Mouse (Mus musculus) frontal cortex, adult (tissue): ENCODE measurements around the gene Gm13283.
A peak's percentile ranks its signal among the peaks of the same experiment; 100 is the strongest.
"Not testable (repeated sequence)": the region's sequence is repeated elsewhere in the genome, so short reads cannot be mapped to it uniquely, and the experiment has no call there.

Experiments
- ATAC-seq: cut with Nextera tagmentation; 2 replicates; pipeline ENCODE4 v1.9.2; 2017; ENCODE audit warnings: mild to moderate bottlenecking, moderate library complexity, mixed read lengths; ENCODE audit not compliant: low TSS enrichment

The Gm13283 gene

DNA sequence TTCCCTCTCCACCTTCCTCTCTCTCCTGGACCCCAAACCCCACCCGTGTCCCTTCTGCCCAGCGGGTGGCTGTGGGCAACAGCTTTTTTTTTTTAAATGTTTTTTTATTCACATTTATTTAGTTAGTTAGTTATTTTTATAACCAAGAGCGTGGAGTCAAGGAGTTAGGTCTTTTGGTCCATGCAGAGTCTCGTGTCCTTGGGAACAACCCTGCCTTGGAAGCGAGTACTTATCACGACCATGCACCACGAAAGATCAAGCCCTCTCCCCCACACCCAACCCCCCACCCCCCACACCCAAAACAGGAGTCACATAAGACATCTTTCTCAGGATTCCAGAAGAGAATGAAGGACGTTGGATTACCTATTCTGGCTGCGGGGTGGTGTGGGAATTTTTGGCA lies 2.4 kb downstream of the Gm13283 start:
- not testable (repeated sequence) for ATAC-seq

- 0 out of 2 replicates have a peak, but pooled peaks have one; percentile 73 for ATAC-seq
Measured at GRCm38 (mm10) chr4:88763384-88764018, 3.6 kb downstream of the Gm13283 start.

- not testable (repeated sequence) for ATAC-seq
Measured at GRCm38 (mm10) chr4:88773534-88773933, 13.6 kb downstream of the Gm13283 start, which contains the start of gene Gm13290. Gene Gm13290, plus strand, starts transcription at chr4:88773834.

DNA sequence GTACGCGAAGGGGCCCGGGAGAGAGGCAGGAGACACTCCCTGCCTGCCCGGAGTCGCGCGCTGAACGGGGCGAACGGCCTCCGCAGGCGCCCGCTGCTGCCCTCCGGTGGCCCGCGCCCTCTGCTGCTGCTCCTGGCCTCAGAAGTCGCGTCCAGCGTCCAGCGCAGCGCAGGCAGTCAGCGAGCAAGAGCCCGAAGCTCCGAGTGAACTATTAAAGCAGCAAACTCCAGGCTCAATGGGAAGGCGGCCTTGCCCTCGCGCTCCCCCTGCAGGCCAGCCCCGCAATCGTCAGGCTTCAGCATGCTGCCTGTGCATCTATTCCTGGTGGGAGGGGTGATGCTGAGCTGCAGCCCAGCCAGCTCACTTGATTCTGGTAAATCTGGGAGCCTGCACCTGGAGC lies 16.7 kb downstream of the Gm13283 start, which contains the start of gene Gm13289:
Gm13289 (plus strand) TSS at position 301 of the 400 bp plus-strand sequence.
- ATAC-seq, result not testable (repeated sequence)

- not testable (repeated sequence) for ATAC-seq
Measured at GRCm38 (mm10) chr4:88779550-88779949, 19.6 kb downstream of the Gm13283 start, which contains the start of gene Gm13272. Gene Gm13272, plus strand, starts transcription at chr4:88779850.

DNA sequence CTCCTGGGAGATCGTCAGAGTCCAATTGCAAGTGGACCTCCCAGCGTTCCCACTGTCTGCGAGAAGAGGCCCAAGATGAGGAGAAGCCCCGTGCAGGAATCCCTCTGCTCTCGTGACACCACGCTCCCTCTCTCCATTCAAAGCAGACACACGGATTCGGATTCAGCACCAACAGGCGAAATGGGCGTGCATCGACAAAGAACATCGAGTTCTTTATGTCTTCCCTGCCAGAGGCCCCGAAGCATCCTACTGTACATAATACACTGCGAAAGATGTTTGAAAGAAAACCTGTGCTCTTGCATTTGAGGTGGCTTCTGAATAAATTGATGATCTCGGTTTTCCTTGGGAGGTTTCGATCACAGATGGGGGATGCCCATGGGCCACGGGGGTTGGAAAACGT lies 20.4 kb downstream of the Gm13283 start:
- ATAC-seq, result not testable (repeated sequence)

DNA sequence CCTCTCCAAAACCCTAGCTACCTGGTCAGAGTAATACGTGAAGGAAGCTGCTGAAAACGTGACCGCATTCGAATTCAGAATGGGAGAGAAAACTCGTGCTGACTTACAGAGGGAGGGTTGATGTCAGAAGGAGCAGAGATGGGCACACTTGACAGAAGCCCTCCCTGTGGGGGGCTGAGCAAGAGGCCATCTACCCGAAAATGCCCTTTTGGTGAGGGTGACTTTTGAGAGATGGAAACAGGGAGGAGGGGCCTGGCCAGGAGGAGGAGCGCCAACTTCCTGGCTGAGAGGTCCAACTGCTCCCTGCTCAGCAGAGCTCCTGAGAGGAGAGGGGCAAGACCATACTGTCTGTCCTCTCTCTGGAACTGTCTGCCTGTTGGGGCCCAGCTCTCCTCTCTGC lies 21.9 kb downstream of the Gm13283 start, which contains the start of gene Ifnz:
Ifnz (plus strand) TSS at position 301 of the 400 bp plus-strand sequence.
- ATAC-seq, result not testable (repeated sequence)

- not testable (repeated sequence) for ATAC-seq
Measured at GRCm38 (mm10) chr4:88782335-88782734, 22.4 kb downstream of the Gm13283 start.

DNA sequence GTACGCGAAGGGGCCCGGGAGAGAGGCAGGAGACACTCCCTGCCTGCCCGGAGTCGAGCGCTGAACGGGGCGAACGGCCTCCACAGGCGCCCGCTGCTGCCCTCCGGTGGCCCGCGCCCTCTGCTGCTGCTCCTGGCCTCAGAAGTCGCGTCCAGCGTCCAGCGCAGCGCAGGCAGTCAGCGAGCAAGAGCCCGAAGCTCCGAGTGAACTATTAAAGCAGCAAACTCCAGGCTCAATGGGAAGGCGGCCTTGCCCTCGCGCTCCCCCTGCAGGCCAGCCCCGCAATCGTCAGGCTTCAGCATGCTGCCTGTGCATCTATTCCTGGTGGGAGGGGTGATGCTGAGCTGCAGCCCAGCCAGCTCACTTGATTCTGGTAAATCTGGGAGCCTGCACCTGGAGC lies 25.5 kb downstream of the Gm13283 start, which contains the start of gene Gm13276:
Gm13276 (plus strand) TSS at position 301 of the 400 bp plus-strand sequence.
- ATAC-seq, result not testable (repeated sequence)

DNA sequence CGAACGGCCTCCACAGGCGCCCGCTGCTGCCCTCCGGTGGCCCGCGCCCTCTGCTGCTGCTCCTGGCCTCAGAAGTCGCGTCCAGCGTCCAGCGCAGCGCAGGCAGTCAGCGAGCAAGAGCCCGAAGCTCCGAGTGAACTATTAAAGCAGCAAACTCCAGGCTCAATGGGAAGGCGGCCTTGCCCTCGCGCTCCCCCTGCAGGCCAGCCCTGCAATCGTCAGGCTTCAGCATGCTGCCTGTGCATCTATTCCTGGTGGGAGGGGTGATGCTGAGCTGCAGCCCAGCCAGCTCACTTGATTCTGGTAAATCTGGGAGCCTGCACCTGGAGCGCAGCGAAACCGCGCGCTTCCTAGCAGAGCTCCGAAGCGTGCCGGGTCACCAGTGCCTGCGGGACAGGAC lies 28.5 kb downstream of the Gm13283 start, which contains the start of gene Gm13277:
Gm13277 (plus strand) TSS at position 231 of the 400 bp plus-strand sequence.
- not testable (repeated sequence) for ATAC-seq

GRCm38 (mm10) chr4:88791250-88791649 lies 31.3 kb downstream of the Gm13283 start, which contains the start of gene Gm13278:
Gene Gm13278, plus strand, starts transcription at chr4:88791550.
- not testable (repeated sequence) for ATAC-seq

DNA sequence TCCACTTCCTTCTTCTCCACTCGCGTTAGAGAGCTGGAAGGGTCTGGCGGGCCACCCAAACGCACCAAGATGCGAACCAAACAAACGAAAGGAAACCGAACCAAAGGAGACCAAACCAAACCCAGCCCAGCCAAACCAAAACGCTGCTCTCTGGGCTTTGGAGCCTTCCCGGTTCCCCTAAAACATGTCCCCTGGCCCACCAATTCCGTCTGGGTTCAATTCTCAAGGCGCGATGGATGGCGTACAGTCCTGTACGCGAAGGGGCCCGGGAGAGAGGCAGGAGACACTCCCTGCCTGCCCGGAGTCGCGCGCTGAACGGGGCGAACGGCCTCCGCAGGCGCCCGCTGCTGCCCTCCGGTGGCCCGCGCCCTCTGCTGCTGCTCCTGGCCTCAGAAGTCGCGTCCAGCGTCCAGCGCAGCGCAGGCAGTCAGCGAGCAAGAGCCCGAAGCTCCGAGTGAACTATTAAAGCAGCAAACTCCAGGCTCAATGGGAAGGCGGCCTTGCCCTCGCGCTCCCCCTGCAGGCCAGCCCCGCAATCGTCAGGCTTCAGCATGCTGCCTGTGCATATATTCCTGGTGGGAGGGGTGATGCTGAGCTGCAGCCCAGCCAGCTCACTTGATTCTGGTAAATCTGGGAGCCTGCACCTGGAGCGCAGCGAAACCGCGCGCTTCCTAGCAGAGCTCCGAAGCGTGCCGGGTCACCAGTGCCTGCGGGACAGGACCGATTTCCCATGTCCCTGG lies 34.2 kb downstream of the Gm13283 start, which contains the start of gene Gm13275:
Gm13275 (plus strand) TSS at position 552 of the 740 bp plus-strand sequence.
- not testable (repeated sequence) for ATAC-seq

DNA sequence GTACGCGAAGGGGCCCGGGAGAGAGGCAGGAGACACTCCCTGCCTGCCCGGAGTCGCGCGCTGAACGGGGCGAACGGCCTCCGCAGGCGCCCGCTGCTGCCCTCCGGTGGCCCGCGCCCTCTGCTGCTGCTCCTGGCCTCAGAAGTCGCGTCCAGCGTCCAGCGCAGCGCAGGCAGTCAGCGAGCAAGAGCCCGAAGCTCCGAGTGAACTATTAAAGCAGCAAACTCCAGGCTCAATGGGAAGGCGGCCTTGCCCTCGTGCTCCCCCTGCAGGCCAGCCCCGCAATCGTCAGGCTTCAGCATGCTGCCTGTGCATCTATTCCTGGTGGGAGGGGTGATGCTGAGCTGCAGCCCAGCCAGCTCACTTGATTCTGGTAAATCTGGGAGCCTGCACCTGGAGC lies 37.2 kb downstream of the Gm13283 start, which contains the start of gene Gm13279:
Gm13279 (plus strand) TSS at position 301 of the 400 bp plus-strand sequence.
- not testable (repeated sequence) for ATAC-seq

- not testable (repeated sequence) for ATAC-seq
Measured at GRCm38 (mm10) chr4:88799365-88799764, 39.4 kb downstream of the Gm13283 start, which contains the start of gene Gm13285. Gene Gm13285, plus strand, starts transcription at chr4:88799665.

- ATAC-seq, result not testable (repeated sequence)
Measured at GRCm38 (mm10) chr4:88802954-88803353, 43.0 kb downstream of the Gm13283 start, which contains the start of gene Gm13287. Gene Gm13287, plus strand, starts transcription at chr4:88803254.

DNA sequence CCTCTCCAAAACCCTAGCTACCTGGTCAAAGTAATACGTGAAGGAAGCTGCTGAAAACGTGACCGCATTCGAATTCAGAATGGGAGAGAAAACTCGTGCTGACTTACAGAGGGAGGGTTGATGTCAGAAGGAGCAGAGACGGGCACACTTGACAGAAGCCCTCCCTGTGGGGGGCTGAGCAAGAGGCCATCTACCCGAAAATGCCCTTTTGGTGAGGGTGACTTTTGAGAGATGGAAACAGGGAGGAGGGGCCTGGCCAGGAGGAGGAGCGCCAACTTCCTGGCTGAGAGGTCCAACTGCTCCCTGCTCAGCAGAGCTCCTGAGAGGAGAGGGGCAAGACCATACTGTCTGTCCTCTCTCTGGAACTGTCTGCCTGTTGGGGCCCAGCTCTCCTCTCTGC lies 45.3 kb downstream of the Gm13283 start, which contains the start of gene Gm13288:
Gm13288 (plus strand) TSS at position 301 of the 400 bp plus-strand sequence.
- not testable (repeated sequence) for ATAC-seq

GRCm38 (mm10) chr4:88805761-88806160 lies 45.8 kb downstream of the Gm13283 start:
- not testable (repeated sequence) for ATAC-seq
